Mouse (Mus musculus) neural tube, embryonic 15.5 days (tissue): ENCODE measurements at regions not wholly inside any gene's neighbourhood (a gene's known extent, or its start where the extent isn't known, plus 50 kb on each side); places are given as distances from the start of the nearest gene placed in this dataset.
A peak's percentile ranks its signal among the peaks of the same experiment; 100 is the strongest.

Experiments
- ATAC-seq: fragments of 200-750 bp; cut with Nextera tagmentation; 2 replicates; pipeline ENCODE4 v1.8.0; 2017; ENCODE audit warnings: mild to moderate bottlenecking, moderate TSS enrichment, moderate library complexity; ENCODE audit not compliant: low FRiP score
- H3K27ac ChIP-seq: fragments of 300-500 bp; sonication (generic); replicated peaks from 2 replicates; pipeline ENCODE4 v1.5.1; 2015; ENCODE audit warnings: mild to moderate bottlenecking, inconsistent platforms
- H3K27me3 ChIP-seq: fragments of 300-500 bp; sonication (generic); replicated peaks from 2 replicates; pipeline ENCODE4 v1.6.1; 2015; ENCODE audit warnings: inconsistent platforms
- H3K36me3 ChIP-seq: fragments of 300-500 bp; sonication (generic); 2 replicates; pipeline ENCODE4 v1.6.1; 2015; ENCODE audit warnings: inconsistent platforms
- H3K4me1 ChIP-seq: fragments of 300-500 bp; sonication (generic); 2 replicates; pipeline ENCODE4 v1.6.1; 2015; ENCODE audit warnings: inconsistent platforms
- H3K4me2 ChIP-seq: fragments of 300-500 bp; sonication (generic); 2 replicates; pipeline ENCODE4 v1.6.1; 2015; ENCODE audit warnings: inconsistent platforms, mild to moderate bottlenecking, moderate library complexity
- H3K4me3 ChIP-seq: fragments of 300-500 bp; sonication (generic); replicated peaks from 2 replicates; pipeline ENCODE4 v1.5.1; 2015; ENCODE audit warnings: mild to moderate bottlenecking, inconsistent platforms
- H3K9ac ChIP-seq: fragments of 300-500 bp; sonication (generic); replicated peaks from 2 replicates; pipeline ENCODE4 v1.6.1; 2015; ENCODE audit warnings: mild to moderate bottlenecking, inconsistent platforms
- H3K9me3 ChIP-seq: fragments of 300-500 bp; sonication (generic); replicated peaks from 2 replicates; pipeline ENCODE4 v1.6.1; 2016; ENCODE audit warnings: inconsistent platforms
- WGBS: fragments of 180-500 bp; shearing (Covaris S2); methylation state at CpG from one replicate; pipeline ENCODE4 v1.1.7; 2015; ENCODE audit warnings: mixed read lengths; 5-methylcytosine and 5-hydroxymethylcytosine counted together

DNA sequence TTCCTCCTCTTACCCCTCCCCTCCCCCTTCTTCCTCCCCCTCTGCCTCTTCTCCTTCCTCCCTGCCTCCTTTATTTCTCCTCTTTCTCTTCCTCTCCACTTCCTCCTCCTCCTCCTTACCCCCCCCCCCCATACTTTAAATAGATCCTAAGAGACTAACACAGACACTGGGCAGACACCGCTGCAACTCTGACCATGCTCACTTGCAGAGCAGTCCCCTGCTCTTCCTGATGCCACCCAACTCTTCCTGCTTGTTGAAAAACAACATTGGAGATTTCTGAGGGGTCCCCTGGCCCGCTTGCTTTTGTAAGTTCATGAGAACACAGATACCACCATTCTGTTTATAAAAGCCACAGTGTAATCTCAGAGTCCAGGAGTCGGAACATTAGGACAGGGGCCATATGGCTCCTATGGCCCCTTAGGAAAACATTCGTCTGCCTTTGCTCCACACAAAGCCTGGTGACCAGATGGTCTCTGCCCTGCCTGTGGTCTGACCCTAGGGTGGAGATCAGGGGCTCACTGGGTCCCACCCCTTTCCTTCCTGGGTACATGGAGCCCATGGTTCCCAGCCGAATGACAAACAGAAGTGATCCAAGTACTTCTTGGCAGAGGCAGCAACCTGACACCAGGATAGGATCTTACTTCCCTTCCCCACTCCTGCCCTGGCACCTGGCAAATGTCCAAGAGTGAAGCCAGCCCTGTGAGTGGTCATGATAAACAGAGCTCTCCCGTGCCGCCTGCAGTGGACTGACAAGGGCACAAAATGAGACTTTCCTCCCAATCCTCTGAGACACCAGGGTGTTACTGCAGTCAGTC lies 123.1 kb downstream of the Ets2 start:
- Histone ChIP-seq H3K36me3 (no peaks in the 10 kb centered on the region), H3K27me3 (no peaks in the 10 kb centered on the region), H3K9me3 (no peaks in the 10 kb centered on the region), H3K4me1 (peaks cover 21% of the 10 kb centered on the region), H3K4me2 (no peak overlapping the region), H3K4me3 (no peak overlapping the region), H3K9ac (no peak overlapping the region), H3K27ac (0 out of 2 replicates have a peak overlapping the region, but pooled peaks have one; percentile 19)
- 31% methylated on average over 7 of the region's 7 CpGs for WGBS
- no peak for ATAC-seq

DNA sequence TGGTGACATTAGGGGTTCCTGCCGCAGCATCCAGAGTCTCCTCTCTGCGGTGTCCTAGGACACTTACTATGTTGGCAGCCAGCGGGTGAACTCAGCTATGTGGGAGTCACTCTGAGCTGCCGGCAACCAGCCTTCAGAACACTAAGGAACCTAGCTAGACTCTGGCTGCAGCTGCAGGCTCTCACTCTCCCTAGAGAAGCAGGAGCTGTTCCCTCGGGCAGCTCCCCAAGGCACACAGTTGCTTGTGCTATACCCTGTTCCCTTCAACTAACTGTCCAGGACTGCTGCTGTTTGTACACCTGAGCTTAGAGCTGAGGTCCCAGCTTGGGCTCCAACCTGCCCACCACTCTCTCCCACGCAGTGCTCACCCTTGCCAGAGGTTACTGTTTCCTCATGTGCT lies 121.9 kb downstream of the Ets2 start:
- WGBS = 58% methylated on average over 6 of the region's 6 CpGs
- no peak for ATAC-seq
- Histone ChIP-seq H3K9ac (no peak overlapping the region), H3K27ac (no peak overlapping the region), H3K4me3 (no peak overlapping the region), H3K9me3 (no peaks in the 10 kb centered on the region), H3K36me3 (no peaks in the 10 kb centered on the region), H3K4me1 (peaks cover 21% of the 10 kb centered on the region), H3K27me3 (no peaks in the 10 kb centered on the region), H3K4me2 (no peak overlapping the region)

DNA sequence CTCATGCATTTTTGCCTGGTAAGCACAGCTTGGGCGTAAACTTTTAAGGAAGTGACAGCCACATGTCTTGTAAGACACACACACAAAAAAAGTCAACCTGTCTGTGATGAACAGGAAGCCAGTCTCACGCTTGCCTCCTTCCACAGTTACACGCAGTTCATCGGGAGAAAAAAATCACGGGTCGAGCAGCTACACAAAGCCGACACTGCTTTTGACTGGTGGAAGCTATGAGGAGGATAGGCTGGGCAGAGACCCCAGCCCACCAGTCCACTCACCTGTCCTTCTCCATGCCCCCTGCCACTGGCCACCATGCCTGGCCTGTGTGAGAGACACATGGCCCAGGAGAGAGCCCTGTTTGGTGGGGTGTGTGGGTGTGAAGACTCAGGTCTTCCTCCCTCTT lies 119.2 kb downstream of the Ets2 start:
- no peaks in the 10 kb centered on the region for H3K9me3 ChIP-seq
- H3K36me3 ChIP-seq = no peaks in the 10 kb centered on the region
- no peak overlapping the region for H3K4me2 ChIP-seq
- no peak for ATAC-seq
- H3K27me3 ChIP-seq = no peaks in the 10 kb centered on the region
- no peak overlapping the region for H3K9ac ChIP-seq
- WGBS = 94% methylated on average over 7 of the region's 7 CpGs
- no peak overlapping the region for H3K27ac ChIP-seq
- no peak overlapping the region for H3K4me3 ChIP-seq
- peaks cover 21% of the 10 kb centered on the region for H3K4me1 ChIP-seq

DNA sequence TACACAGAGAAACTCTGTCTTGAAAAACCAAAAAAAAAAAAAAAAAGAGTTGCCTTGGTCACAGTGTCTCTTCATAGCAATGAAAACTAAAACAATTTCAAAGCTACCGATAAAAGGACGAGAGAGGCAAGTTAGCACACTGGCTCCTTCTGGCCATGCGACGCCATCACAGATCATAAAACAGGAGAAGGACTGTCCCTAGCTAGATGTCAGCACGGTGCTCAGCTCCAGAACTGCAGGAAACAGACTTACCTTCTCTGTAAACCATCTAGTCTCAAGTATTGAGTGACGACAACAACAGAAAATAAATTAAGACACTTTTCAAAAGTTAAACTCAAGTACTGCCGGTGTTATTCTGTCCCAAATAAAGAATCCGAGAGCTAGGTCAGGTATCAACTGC lies 118.7 kb downstream of the Ets2 start:
- H3K36me3 ChIP-seq = no peaks in the 10 kb centered on the region
- no peak overlapping the region for H3K4me3 ChIP-seq
- no peak overlapping the region for H3K9ac ChIP-seq
- H3K27ac ChIP-seq = no peak overlapping the region
- peaks cover 17% of the 10 kb centered on the region for H3K4me1 ChIP-seq
- WGBS = 87% methylated on average over 8 of the region's 8 CpGs
- H3K27me3 ChIP-seq = no peaks in the 10 kb centered on the region
- no peaks in the 10 kb centered on the region for H3K9me3 ChIP-seq
- H3K4me2 ChIP-seq = no peak overlapping the region
- no peak for ATAC-seq

DNA sequence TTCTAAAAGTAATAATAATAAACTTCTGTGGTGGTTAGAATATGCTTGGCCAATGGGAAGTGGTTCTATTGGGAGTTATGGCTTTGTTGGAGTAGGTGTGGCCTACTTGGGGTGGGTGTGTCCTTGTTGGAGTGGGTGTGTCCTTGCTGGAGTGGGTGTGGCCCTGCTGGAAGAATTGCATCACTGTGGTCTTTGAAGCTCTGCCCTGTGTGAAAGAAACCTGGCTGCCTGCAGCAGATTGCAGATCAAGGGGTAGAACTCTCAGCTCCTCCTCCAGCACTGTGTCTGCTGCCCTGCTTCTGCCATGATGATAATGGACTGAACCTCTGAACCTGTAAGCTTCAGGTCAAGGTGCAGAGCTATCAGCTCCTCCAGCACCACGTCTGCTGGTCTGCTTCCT lies 118.1 kb downstream of the Ets2 start:
- Histone ChIP-seq H3K9me3 (no peaks in the 10 kb centered on the region), H3K27ac (no peak overlapping the region), H3K4me2 (no peak overlapping the region), H3K9ac (no peak overlapping the region), H3K36me3 (no peaks in the 10 kb centered on the region), H3K27me3 (no peaks in the 10 kb centered on the region), H3K4me1 (peaks cover 13% of the 10 kb centered on the region), H3K4me3 (no peak overlapping the region)
- ATAC-seq = no peak
- 88% methylated on average over 1 of the region's 1 CpGs for WGBS

DNA sequence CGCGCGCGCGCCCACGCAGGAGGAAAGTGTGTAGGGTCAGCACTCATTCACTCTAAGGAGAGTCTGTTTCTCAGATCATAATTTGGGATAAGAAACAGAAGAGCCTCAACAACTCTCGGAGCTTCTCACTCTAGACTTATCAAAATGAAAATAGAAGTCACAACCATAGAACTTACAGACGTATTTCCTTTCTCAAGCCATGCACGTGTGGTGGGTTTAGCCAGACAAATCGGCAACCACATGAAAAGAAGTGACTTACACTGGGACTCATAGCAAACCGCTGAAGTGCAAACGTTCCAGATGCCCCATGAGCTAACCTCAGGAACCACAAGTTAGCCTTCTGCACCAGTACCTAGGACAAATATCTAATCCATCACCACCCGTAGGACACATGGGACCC lies 114.1 kb downstream of the Ets2 start:
- H3K27me3 ChIP-seq = no peaks in the 10 kb centered on the region
- H3K36me3 ChIP-seq = no peaks in the 10 kb centered on the region
- H3K9ac ChIP-seq = no peak overlapping the region
- H3K4me2 ChIP-seq = no peak overlapping the region
- ATAC-seq = no peak
- H3K9me3 ChIP-seq = no peaks in the 10 kb centered on the region
- no peak overlapping the region for H3K27ac ChIP-seq
- WGBS = 94% methylated on average over 13 of the region's 13 CpGs
- H3K4me3 ChIP-seq = no peak overlapping the region
- peaks cover 11% of the 10 kb centered on the region; the same call in 1 of the 2 replicates for H3K4me1 ChIP-seq

DNA sequence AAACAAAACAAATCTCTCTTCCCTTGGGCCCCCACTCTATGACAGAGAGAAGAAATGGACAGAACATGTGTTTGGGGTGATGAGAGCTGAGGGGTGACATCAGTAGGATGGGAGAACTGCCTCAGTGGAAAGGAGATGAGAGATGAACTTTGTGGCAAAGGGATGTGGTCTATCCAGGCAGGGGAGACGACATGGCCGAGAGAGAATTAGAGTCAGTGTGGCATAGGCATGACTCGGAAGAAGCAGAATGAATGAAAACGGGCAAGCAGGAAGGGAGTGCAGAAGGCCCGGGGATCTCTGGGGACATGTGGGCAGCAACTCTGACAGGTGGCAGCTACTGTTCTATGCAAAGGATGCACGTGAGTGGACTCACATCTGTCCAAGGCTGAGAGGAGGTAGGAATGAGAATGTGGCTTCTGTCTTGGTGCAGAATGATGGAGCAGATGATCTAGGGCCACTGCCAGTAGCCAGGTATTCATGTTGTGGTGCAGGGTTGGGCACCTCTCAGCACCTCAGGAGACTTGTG lies 113.4 kb downstream of the Ets2 start:
- Histone ChIP-seq H3K36me3 (no peaks in the 10 kb centered on the region), H3K4me2 (no peak overlapping the region), H3K4me3 (no peak overlapping the region), H3K9me3 (no peaks in the 10 kb centered on the region), H3K27me3 (no peaks in the 10 kb centered on the region), H3K9ac (no peak overlapping the region), H3K27ac (no peak overlapping the region), H3K4me1 (peaks cover 11% of the 10 kb centered on the region; the same call in 1 of the 2 replicates)
- no peak for ATAC-seq
- WGBS = 90% methylated on average over 6 of the region's 6 CpGs

DNA sequence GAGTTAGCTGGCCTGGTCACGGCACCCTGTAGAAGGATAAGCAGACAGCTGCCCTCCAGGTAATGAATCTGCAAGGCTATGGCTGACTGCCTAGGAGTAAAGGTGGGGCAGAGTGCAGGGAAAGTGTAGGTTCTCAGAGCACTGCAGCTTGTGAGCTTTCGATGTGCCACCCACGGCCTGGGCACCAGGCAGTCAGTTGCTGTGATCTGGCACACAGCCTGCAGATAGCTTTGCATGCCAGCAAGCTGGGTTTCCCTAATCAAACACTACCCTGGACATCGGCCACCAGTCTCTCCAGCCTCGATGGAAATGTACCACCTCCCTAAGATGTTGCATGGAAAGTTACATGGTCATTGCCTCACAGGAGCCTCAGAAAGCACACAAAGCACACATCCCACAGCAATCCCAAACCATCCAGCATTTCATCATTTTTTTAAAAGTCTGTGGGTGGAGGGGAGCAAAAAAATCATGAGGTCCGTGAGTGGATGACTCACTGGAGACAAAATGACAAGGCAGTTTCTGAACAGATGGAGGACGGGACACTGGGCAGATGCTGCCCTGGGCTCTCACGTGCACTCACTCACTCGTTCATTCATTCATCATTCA lies 112.7 kb downstream of the Ets2 start:
- Histone ChIP-seq H3K9me3 (no peaks in the 10 kb centered on the region), H3K27me3 (no peaks in the 10 kb centered on the region), H3K36me3 (no peaks in the 10 kb centered on the region), H3K4me3 (no peak overlapping the region), H3K9ac (no peak overlapping the region), H3K27ac (no peak overlapping the region), H3K4me2 (no peak overlapping the region), H3K4me1 (peaks cover 11% of the 10 kb centered on the region; the same call in 1 of the 2 replicates)
- 69% methylated on average over 9 of the region's 9 CpGs for WGBS
- ATAC-seq = no peak

DNA sequence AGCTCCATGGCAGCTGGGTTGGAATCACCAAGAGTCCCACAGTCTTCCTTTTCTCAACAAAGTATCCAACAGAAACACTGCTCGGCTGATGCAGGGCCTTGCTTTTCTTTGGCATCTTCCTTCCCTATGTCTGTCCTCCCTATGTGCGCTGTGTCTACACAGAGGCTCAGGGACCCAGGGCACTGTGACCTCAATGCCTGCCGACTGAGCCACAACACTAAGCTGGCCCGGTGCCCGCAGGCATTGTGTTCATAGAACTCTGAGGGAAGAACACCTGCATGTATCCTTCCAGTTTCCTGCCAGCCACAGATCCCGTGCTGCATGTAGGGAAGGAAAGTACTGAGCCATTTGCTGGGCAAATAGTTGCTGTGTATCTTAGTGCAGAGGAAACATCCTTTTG lies 109.2 kb downstream of the Ets2 start:
- H3K36me3 ChIP-seq = no peaks in the 10 kb centered on the region
- ATAC-seq = no peak

DNA sequence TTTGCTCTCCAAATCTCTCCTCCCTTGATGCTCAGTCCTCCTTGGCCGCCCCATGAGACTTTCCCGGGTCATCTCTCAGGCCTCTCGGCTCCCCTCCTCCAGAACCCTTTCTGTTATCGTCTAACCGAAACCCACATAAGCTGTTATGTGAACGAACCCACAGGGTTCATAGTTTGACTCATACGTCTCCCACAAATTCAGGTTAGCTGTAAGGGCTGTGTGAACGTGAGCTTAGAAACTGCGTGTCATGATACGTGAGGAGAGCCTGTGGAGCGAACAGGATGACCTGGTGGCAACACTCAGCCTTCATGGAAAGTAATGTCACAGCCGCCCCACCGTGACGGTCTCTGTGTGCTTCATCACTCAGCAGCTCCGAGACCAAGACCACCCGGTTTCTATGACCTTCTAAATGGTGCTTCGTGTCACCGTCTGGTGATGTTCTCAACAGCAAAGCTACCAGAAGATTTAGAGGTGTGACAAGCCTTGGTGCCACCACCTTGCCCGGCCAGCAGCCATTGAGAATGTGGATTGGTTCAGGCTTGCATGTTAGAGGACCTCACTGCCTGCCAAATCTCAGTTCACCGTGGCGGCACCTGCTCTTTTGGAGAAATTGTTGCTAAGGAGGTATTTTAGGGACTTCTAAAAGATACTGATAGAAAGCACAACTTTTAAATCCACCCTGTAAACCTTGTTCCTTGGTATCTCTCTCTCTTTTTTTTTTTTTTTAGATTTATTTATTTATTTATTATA lies 107.4 kb downstream of the Ets2 start:
- no peak for ATAC-seq
- Histone ChIP-seq H3K4me3 (no peak overlapping the region), H3K9me3 (no peaks in the 10 kb centered on the region), H3K27ac (no peak overlapping the region), H3K4me1 (peaks cover 7% of the 10 kb centered on the region; the same call in 1 of the 2 replicates), H3K9ac (no peak overlapping the region), H3K36me3 (no peaks in the 10 kb centered on the region), H3K4me2 (no peak overlapping the region), H3K27me3 (no peaks in the 10 kb centered on the region)
- whole genome bisulfite sequencing = 90% methylated on average over 21 of the region's 21 CpGs

More for the DNA sequence above, 109.2 kb downstream of the Ets2 start:
- H3K9ac ChIP-seq = no peak overlapping the region
- no peaks in the 10 kb centered on the region for H3K9me3 ChIP-seq
- 68% methylated on average over 6 of the region's 6 CpGs for WGBS
- H3K4me2 ChIP-seq = no peak overlapping the region
- H3K4me1 ChIP-seq = peaks cover 15% of the 10 kb centered on the region; the same call in 1 of the 2 replicates
- H3K27ac ChIP-seq = no peak overlapping the region; the same call in 1 of the 2 replicates
- no peak overlapping the region for H3K4me3 ChIP-seq
- H3K27me3 ChIP-seq = no peaks in the 10 kb centered on the region

DNA sequence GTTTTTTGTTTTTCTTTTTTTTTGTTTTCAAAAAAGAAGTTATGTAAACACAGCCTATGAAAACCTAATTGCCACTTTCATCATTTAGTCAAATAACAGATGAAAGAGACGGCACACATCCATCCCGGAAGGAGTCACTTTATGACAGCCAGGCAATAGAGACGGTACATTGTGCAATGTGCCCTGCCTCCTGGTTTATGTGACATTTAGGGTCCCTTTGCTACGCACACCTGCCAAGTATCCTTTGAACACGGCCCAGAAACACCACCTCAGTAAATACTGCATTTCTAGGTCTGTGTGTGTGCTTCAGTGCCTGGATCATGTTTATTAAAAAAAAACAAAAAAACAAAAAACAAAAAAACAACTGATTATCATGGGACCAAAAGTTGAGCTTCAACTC lies 104.6 kb downstream of the Ets2 start:
- Histone ChIP-seq H3K27ac (no peak overlapping the region), H3K4me2 (no peak overlapping the region), H3K27me3 (no peaks in the 10 kb centered on the region), H3K9ac (no peak overlapping the region), H3K36me3 (no peaks in the 10 kb centered on the region), H3K4me3 (no peak overlapping the region), H3K4me1 (peaks cover 11% of the 10 kb centered on the region), H3K9me3 (no peaks in the 10 kb centered on the region)
- WGBS = 46% methylated on average over 5 of the region's 5 CpGs
- ATAC-seq = no peak
